Mouse (Mus musculus): ENCODE data around the gene 1700019N19Rik. TPM values are rescaled to one million over a fixed set of nuclear protein-coding genes. Genes with fewer than 3 reads are reported as not detected.

The 1700019N19Rik gene
- polyA plus RNA-seq (2015; fragmentation: Nextera tagmentation; extraction: Ambion mirVana): not detected in 2 replicates

- no peak for TF ChIP-seq CTCF (IDR thresholded peaks at IDR 0.05; ENCODE audit: low read depth)
- Histone ChIP-seq H3K9me3 (ENCODE audit: control insufficient read depth) (no peaks in the 10 kb centered on the region), H3K36me3 (ENCODE audit: control insufficient read depth, insufficient read depth) (no peaks in the 10 kb centered on the region), H3K4me2 (replicated peaks; ENCODE audit: low read depth) (no peak within 1 kb of the TSS), H3K4me3 (ENCODE audit: low read depth, low read length) (no peak within 1 kb of the TSS), H3K27ac (ENCODE audit: low read depth, low read length) (no peak within 1 kb of the TSS), H3K27me3 (replicated peaks; ENCODE audit: control insufficient read depth, insufficient read depth, low read length) (no peaks in the 10 kb centered on the region), H3K9ac (ENCODE audit: low read depth, low read length) (no peak within 1 kb of the TSS), H3K4me1 (replicated peaks; ENCODE audit: control insufficient read depth, insufficient read depth, low read length) (no peaks in the 10 kb centered on the region)
- ATAC-seq: no peak
- WGBS: 34% methylated on average over 10 of the region's 10 CpGs
Measured at GRCm38 (mm10) chr19:58794284-58794683, at the start of gene 1700019N19Rik. 1700019N19Rik (minus strand) TSS chr19:58794461.

GRCm38 (mm10) chr19:58843606-58844005, 49.3 kb upstream of the 1700019N19Rik start:
- H3K36me3 ChIP-seq (ENCODE audit: control insufficient read depth, insufficient read depth): no peaks in the 10 kb centered on the region
- ATAC-seq: no peak
- H3K4me3 ChIP-seq (ENCODE audit: low read depth, low read length): no peak overlapping the region
- H3K9ac ChIP-seq (ENCODE audit: low read depth, low read length): no peak overlapping the region
- no peaks in the 10 kb centered on the region for H3K9me3 ChIP-seq (ENCODE audit: control insufficient read depth)
- no peak overlapping the region for H3K4me2 ChIP-seq (replicated peaks; ENCODE audit: low read depth)
- TF ChIP-seq CTCF (IDR thresholded peaks at IDR 0.05; ENCODE audit: low read depth): no peak
- no peaks in the 10 kb centered on the region for H3K27me3 ChIP-seq (replicated peaks; ENCODE audit: control insufficient read depth, insufficient read depth, low read length)
- WGBS: 82% methylated on average over 3 of the region's 3 CpGs
- no peak overlapping the region for H3K27ac ChIP-seq (ENCODE audit: low read depth, low read length)
- no peaks in the 10 kb centered on the region for H3K4me1 ChIP-seq (replicated peaks; ENCODE audit: control insufficient read depth, insufficient read depth, low read length)

GRCm38 (mm10) chr19:58840721-58841271, 46.5 kb upstream of the 1700019N19Rik start:
- Histone ChIP-seq H3K9ac (ENCODE audit: low read depth, low read length) (no peak overlapping the region), H3K4me2 (replicated peaks; ENCODE audit: low read depth) (no peak overlapping the region), H3K4me3 (ENCODE audit: low read depth, low read length) (no peak overlapping the region), H3K27me3 (replicated peaks; ENCODE audit: control insufficient read depth, insufficient read depth, low read length) (no peaks in the 10 kb centered on the region), H3K36me3 (ENCODE audit: control insufficient read depth, insufficient read depth) (no peaks in the 10 kb centered on the region), H3K27ac (ENCODE audit: low read depth, low read length) (no peak overlapping the region), H3K9me3 (ENCODE audit: control insufficient read depth) (no peaks in the 10 kb centered on the region), H3K4me1 (replicated peaks; ENCODE audit: control insufficient read depth, insufficient read depth, low read length) (no peaks in the 10 kb centered on the region)
- ATAC-seq: no peak
- no peak for TF ChIP-seq CTCF (IDR thresholded peaks at IDR 0.05; ENCODE audit: low read depth)
- WGBS: 80% methylated on average over 5 of the region's 5 CpGs

GRCm38 (mm10) chr19:58839806-58840205, 45.5 kb upstream of the 1700019N19Rik start:
- H3K4me2 ChIP-seq (replicated peaks; ENCODE audit: low read depth): no peak overlapping the region
- no peak for ATAC-seq
- TF ChIP-seq CTCF (IDR thresholded peaks at IDR 0.05; ENCODE audit: low read depth): no peak
- no peak overlapping the region for H3K4me3 ChIP-seq (ENCODE audit: low read depth, low read length)
- H3K27ac ChIP-seq (ENCODE audit: low read depth, low read length): no peak overlapping the region
- H3K9me3 ChIP-seq (ENCODE audit: control insufficient read depth): no peaks in the 10 kb centered on the region
- WGBS: 81% methylated on average over 4 of the region's 4 CpGs
- no peaks in the 10 kb centered on the region for H3K4me1 ChIP-seq (replicated peaks; ENCODE audit: control insufficient read depth, insufficient read depth, low read length)
- H3K27me3 ChIP-seq (replicated peaks; ENCODE audit: control insufficient read depth, insufficient read depth, low read length): no peaks in the 10 kb centered on the region
- H3K36me3 ChIP-seq (ENCODE audit: control insufficient read depth, insufficient read depth): no peaks in the 10 kb centered on the region
- H3K9ac ChIP-seq (ENCODE audit: low read depth, low read length): no peak overlapping the region

- 76% methylated on average over 3 of the region's 3 CpGs for WGBS
- H3K9ac ChIP-seq (ENCODE audit: low read depth, low read length): no peak overlapping the region
- no peaks in the 10 kb centered on the region for H3K4me1 ChIP-seq (replicated peaks; ENCODE audit: control insufficient read depth, insufficient read depth, low read length)
- ATAC-seq: no peak
- no peaks in the 10 kb centered on the region for H3K36me3 ChIP-seq (ENCODE audit: control insufficient read depth, insufficient read depth)
- TF ChIP-seq CTCF (IDR thresholded peaks at IDR 0.05; ENCODE audit: low read depth): no peak
- no peak overlapping the region for H3K27ac ChIP-seq (ENCODE audit: low read depth, low read length)
- no peak overlapping the region for H3K4me2 ChIP-seq (replicated peaks; ENCODE audit: low read depth)
- H3K4me3 ChIP-seq (ENCODE audit: low read depth, low read length): no peak overlapping the region
- no peaks in the 10 kb centered on the region for H3K27me3 ChIP-seq (replicated peaks; ENCODE audit: control insufficient read depth, insufficient read depth, low read length)
- H3K9me3 ChIP-seq (ENCODE audit: control insufficient read depth): no peaks in the 10 kb centered on the region
Measured at GRCm38 (mm10) chr19:58839345-58839744, 45.1 kb upstream of the 1700019N19Rik start.

GRCm38 (mm10) chr19:58838706-58839105, 44.4 kb upstream of the 1700019N19Rik start:
- Histone ChIP-seq H3K4me1 (replicated peaks; ENCODE audit: control insufficient read depth, insufficient read depth, low read length) (no peaks in the 10 kb centered on the region), H3K27me3 (replicated peaks; ENCODE audit: control insufficient read depth, insufficient read depth, low read length) (no peaks in the 10 kb centered on the region), H3K36me3 (ENCODE audit: control insufficient read depth, insufficient read depth) (no peaks in the 10 kb centered on the region), H3K4me2 (replicated peaks; ENCODE audit: low read depth) (no peak overlapping the region), H3K4me3 (ENCODE audit: low read depth, low read length) (no peak overlapping the region), H3K9ac (ENCODE audit: low read depth, low read length) (no peak overlapping the region), H3K27ac (ENCODE audit: low read depth, low read length) (no peak overlapping the region), H3K9me3 (ENCODE audit: control insufficient read depth) (no peaks in the 10 kb centered on the region)
- ATAC-seq: no peak
- WGBS: 76% methylated on average over 9 of the region's 9 CpGs
- TF ChIP-seq CTCF (IDR thresholded peaks at IDR 0.05; ENCODE audit: low read depth): no peak

All from intestine, postnatal 0 days (tissue).